Mouse (Mus musculus): ENCODE results near the gene Hist1h2ab. TPM values are rescaled to one million over a fixed set of nuclear protein-coding genes. Genes with fewer than 3 reads are reported as not detected.

The Hist1h2ab gene
- polyA plus RNA-seq (2014; fragmentation: Illumina TruSeq; extraction: RNeasy Lipid Tissue Mini Kit (QIAGEN cat#74804); ENCODE audit: low read depth, low replicate concordance), result not detected

GRCm38 (mm10) chr13:23750839-23751477 lies at the start of gene Hist1h2ab:
Hist1h2ab (plus strand) TSS chr13:23751126.

GRCm38 (mm10) chr13:23710374-23711089 lies 40.4 kb upstream of the Hist1h2ab start, which contains the start of gene Hfe:
Hfe (minus strand) TSS chr13:23710854.

DNA sequence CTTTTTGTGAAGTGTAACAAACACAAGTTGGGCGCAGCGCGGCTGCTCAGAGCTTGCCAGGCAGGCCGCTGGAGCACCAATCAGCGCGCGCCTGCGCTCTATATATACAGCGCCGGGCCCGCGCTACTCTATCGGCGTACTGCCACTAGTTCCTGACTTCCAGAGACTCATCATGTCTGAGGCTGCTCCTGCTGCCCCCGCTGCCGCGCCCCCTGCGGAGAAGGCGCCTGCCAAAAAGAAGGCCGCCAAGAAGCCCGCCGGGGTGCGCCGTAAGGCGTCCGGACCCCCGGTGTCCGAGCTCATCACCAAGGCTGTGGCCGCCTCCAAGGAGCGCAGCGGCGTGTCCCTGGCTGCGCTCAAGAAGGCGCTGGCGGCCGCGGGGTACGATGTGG lies 12.3 kb upstream of the Hist1h2ab start, which contains the start of gene Hist1h1c:
Gene Hist1h1c (plus strand): TSS at position 132 of the 392 bp plus-strand sequence.

DNA sequence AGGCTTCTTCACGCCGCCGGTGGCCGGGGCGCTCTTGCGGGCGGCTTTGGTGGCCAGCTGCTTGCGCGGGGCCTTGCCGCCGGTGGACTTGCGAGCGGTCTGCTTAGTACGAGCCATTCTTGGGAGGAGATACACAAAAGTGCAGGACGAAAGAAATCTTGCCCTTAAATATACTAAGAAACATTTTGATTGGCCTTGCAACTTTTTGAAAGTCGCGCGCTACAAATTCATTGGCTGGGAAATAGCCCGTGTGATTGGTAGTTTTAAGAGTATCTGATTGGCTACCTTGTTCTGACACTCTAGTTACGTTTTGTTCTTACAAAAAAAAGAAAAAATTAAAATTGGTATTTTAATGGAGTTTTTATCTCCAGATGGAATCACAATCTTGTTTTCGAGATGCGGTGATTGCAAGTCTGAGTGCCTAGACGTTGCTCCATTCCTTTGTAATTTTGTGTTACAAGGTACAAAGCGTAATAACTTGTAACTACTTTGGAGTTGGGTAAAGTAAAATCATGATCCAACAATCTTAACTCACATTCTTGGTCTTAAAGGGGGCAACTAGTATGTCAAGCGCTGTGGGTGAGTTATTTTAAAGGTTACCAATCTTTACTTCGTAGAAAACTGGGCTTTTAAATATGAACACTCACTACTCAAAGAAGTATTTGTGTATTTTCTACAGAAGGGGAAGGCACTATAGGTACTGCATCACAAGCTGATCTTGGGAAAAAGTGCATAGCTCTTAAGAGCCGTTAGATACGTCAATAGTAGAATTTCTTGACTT lies 5.4 kb upstream of the Hist1h2ab start, which contains the start of gene Hist1h3c:
Gene Hist1h3c (minus strand): TSS at position 222 of the 781 bp plus-strand sequence.

DNA sequence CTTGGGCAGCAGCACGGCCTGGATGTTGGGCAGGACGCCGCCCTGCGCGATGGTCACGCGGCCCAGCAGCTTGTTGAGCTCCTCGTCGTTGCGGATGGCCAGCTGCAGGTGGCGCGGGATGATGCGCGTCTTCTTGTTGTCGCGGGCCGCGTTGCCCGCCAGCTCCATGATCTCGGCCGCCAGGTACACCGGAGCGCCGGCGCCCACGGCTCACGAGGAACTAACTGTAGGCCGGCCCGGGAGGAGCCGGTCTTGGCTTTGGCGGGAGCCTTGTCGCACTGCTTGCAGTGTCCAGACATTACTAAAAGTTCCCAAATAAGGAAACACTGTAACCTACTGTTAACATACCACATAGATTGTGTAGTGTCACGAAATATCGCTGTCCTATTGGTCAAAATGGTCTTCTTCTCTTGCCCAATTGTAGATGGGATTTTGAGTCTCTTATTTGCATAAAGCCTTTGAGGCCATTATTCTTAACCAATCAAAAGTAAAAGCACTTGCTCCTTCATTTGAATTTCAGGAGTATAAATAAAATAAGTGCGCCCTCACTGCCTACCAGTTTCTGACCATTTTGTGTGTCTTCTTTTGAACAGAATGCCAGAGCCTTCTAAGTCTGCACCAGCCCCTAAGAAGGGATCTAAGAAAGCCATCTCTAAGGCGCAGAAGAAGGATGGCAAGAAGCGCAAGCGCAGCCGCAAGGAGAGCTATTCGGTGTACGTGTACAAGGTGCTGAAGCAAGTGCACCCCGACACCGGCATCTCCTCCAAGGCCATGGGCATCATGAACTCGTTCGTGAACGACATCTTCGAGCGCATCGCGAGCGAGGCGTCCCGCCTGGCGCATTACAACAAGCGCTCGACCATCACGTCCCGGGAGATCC lies 4.5 kb upstream of the Hist1h2ab start, which contains the start of gene Hist1h2bb:
Gene Hist1h2bb (plus strand): TSS at position 534 of the 880 bp plus-strand sequence.

GRCm38 (mm10) chr13:23752067-23752741 lies 1.3 kb downstream of the Hist1h2ab start, which contains the start of gene Hist1h3b:
Hist1h3b (plus strand) TSS chr13:23752267.

GRCm38 (mm10) chr13:23756790-23757189 lies 5.9 kb downstream of the Hist1h2ab start, which contains the start of gene Hist1h4b:
Hist1h4b (plus strand) TSS chr13:23757013.

GRCm38 (mm10) chr13:23760972-23761864 lies 10.3 kb downstream of the Hist1h2ab start, which contains the start of gene Hist1h4a:
Hist1h4a (minus strand) TSS chr13:23761230.

GRCm38 (mm10) chr13:23761871-23762821 lies 11.2 kb downstream of the Hist1h2ab start, which contains the start of gene Hist1h3a:
Hist1h3a (minus strand) TSS chr13:23762386.

GRCm38 (mm10) chr13:23763586-23764323 lies 12.8 kb downstream of the Hist1h2ab start, which contains the start of gene Hist1h1a:
Hist1h1a (plus strand) TSS chr13:23763666.

DNA sequence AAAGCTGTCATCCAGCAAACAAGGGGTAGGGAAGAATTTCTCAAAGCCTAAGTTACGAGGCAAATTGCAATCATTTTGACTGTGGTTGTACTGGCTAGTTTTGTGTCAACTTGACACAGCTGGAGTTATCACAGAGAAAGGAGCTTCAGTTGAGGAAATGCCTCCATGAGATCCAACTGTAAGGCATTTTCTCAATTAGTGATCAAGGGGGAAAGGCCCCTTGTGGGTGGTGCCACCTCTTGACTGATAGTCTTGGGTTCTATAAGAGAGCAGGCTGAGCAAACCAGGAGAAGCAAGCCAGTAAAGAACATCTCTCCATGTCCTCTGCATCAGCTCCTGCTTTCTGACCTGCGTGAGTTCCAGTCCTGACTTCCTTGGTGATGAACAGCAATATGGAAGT lies 18.7 kb downstream of the Hist1h2ab start, which contains the start of gene Trim38:
Gene Trim38 (plus strand): TSS at position 301 of the 400 bp plus-strand sequence.

Other genes starting within 250 kb of the Hist1h2ab start
- gene Hist1h4h, start 220.1 kb upstream of the Hist1h2ab start, polyA plus RNA-seq (2014; fragmentation: Illumina TruSeq; extraction: RNeasy Lipid Tissue Mini Kit (QIAGEN cat#74804); ENCODE audit: low read depth, low replicate concordance), result not detected
- gene Hist1h2af, start 217.2 kb upstream of the Hist1h2ab start, polyA plus RNA-seq (2014; fragmentation: Illumina TruSeq; extraction: RNeasy Lipid Tissue Mini Kit (QIAGEN cat#74804); ENCODE audit: low read depth, low replicate concordance), result not detected
- not detected for gene Hist1h3g, start 215.7 kb upstream of the Hist1h2ab start, polyA plus RNA-seq (2014; fragmentation: Illumina TruSeq; extraction: RNeasy Lipid Tissue Mini Kit (QIAGEN cat#74804); ENCODE audit: low read depth, low replicate concordance)
- gene Hist1h2bh, start 207.7 kb upstream of the Hist1h2ab start, polyA plus RNA-seq (2014; fragmentation: Illumina TruSeq; extraction: RNeasy Lipid Tissue Mini Kit (QIAGEN cat#74804); ENCODE audit: low read depth, low replicate concordance), result 2.7 TPM
- gene Hist1h3f, start 207.1 kb upstream of the Hist1h2ab start, polyA plus RNA-seq (2014; fragmentation: Illumina TruSeq; extraction: RNeasy Lipid Tissue Mini Kit (QIAGEN cat#74804); ENCODE audit: low read depth, low replicate concordance), result not detected
- not detected for gene Hist1h4f, start 199.5 kb upstream of the Hist1h2ab start, polyA plus RNA-seq (2014; fragmentation: Illumina TruSeq; extraction: RNeasy Lipid Tissue Mini Kit (QIAGEN cat#74804); ENCODE audit: low read depth, low replicate concordance)
- 0.70 TPM for gene Hist1h1d, start 197.9 kb upstream of the Hist1h2ab start, polyA plus RNA-seq (2014; fragmentation: Illumina TruSeq; extraction: RNeasy Lipid Tissue Mini Kit (QIAGEN cat#74804); ENCODE audit: low read depth, low replicate concordance)
- gene Hist1h3e, start 188.8 kb upstream of the Hist1h2ab start, polyA plus RNA-seq (2014; fragmentation: Illumina TruSeq; extraction: RNeasy Lipid Tissue Mini Kit (QIAGEN cat#74804); ENCODE audit: low read depth, low replicate concordance), result not detected
- gene Hist1h2ae, start 179.9 kb upstream of the Hist1h2ab start, polyA plus RNA-seq (2014; fragmentation: Illumina TruSeq; extraction: RNeasy Lipid Tissue Mini Kit (QIAGEN cat#74804); ENCODE audit: low read depth, low replicate concordance), result not detected
- gene Hist1h2bg, start 179.7 kb upstream of the Hist1h2ab start, polyA plus RNA-seq (2014; fragmentation: Illumina TruSeq; extraction: RNeasy Lipid Tissue Mini Kit (QIAGEN cat#74804); ENCODE audit: low read depth, low replicate concordance), result 2.4 TPM
- not detected for gene Hist1h2bf, start 176.9 kb upstream of the Hist1h2ab start, polyA plus RNA-seq (2014; fragmentation: Illumina TruSeq; extraction: RNeasy Lipid Tissue Mini Kit (QIAGEN cat#74804); ENCODE audit: low read depth, low replicate concordance)
- not detected for gene Hist1h2ad, start 176.7 kb upstream of the Hist1h2ab start, polyA plus RNA-seq (2014; fragmentation: Illumina TruSeq; extraction: RNeasy Lipid Tissue Mini Kit (QIAGEN cat#74804); ENCODE audit: low read depth, low replicate concordance)
- gene Hist1h3d, start 175.4 kb upstream of the Hist1h2ab start, polyA plus RNA-seq (2014; fragmentation: Illumina TruSeq; extraction: RNeasy Lipid Tissue Mini Kit (QIAGEN cat#74804); ENCODE audit: low read depth, low replicate concordance), result 2.2 TPM
- gene Hist1h4d, start 169.5 kb upstream of the Hist1h2ab start, polyA plus RNA-seq (2014; fragmentation: Illumina TruSeq; extraction: RNeasy Lipid Tissue Mini Kit (QIAGEN cat#74804); ENCODE audit: low read depth, low replicate concordance), result 0.76 TPM
- gene Hist1h2be, start 130.0 kb upstream of the Hist1h2ab start, polyA plus RNA-seq (2014; fragmentation: Illumina TruSeq; extraction: RNeasy Lipid Tissue Mini Kit (QIAGEN cat#74804); ENCODE audit: low read depth, low replicate concordance), result 15.6 TPM
- 1.3 TPM for gene Hist1h1e, start 128.6 kb upstream of the Hist1h2ab start, polyA plus RNA-seq (2014; fragmentation: Illumina TruSeq; extraction: RNeasy Lipid Tissue Mini Kit (QIAGEN cat#74804); ENCODE audit: low read depth, low replicate concordance)
- 1.7 TPM for gene Hist1h2ac, start 67.2 kb upstream of the Hist1h2ab start, polyA plus RNA-seq (2014; fragmentation: Illumina TruSeq; extraction: RNeasy Lipid Tissue Mini Kit (QIAGEN cat#74804); ENCODE audit: low read depth, low replicate concordance)
- 322 TPM for gene Hist1h2bc, start 66.9 kb upstream of the Hist1h2ab start, polyA plus RNA-seq (2014; fragmentation: Illumina TruSeq; extraction: RNeasy Lipid Tissue Mini Kit (QIAGEN cat#74804); ENCODE audit: low read depth, low replicate concordance)
- not detected for gene Hist1h1t, start 55.3 kb upstream of the Hist1h2ab start, polyA plus RNA-seq (2014; fragmentation: Illumina TruSeq; extraction: RNeasy Lipid Tissue Mini Kit (QIAGEN cat#74804); ENCODE audit: low read depth, low replicate concordance)
- not detected for gene Hist1h4c, start 52.7 kb upstream of the Hist1h2ab start, polyA plus RNA-seq (2014; fragmentation: Illumina TruSeq; extraction: RNeasy Lipid Tissue Mini Kit (QIAGEN cat#74804); ENCODE audit: low read depth, low replicate concordance)
- 85.7 TPM for gene Hfe, start 40.3 kb upstream of the Hist1h2ab start, polyA plus RNA-seq (2014; fragmentation: Illumina TruSeq; extraction: RNeasy Lipid Tissue Mini Kit (QIAGEN cat#74804); ENCODE audit: low read depth, low replicate concordance)
- 40.8 TPM for gene Hist1h1c, start 12.3 kb upstream of the Hist1h2ab start, polyA plus RNA-seq (2014; fragmentation: Illumina TruSeq; extraction: RNeasy Lipid Tissue Mini Kit (QIAGEN cat#74804); ENCODE audit: low read depth, low replicate concordance)
- not detected for gene Hist1h3c, start 5.5 kb upstream of the Hist1h2ab start, polyA plus RNA-seq (2014; fragmentation: Illumina TruSeq; extraction: RNeasy Lipid Tissue Mini Kit (QIAGEN cat#74804); ENCODE audit: low read depth, low replicate concordance)
- not detected for gene Hist1h2bb, start 4.4 kb upstream of the Hist1h2ab start, polyA plus RNA-seq (2014; fragmentation: Illumina TruSeq; extraction: RNeasy Lipid Tissue Mini Kit (QIAGEN cat#74804); ENCODE audit: low read depth, low replicate concordance)
- not detected for gene Hist1h3b, start 1.1 kb downstream of the Hist1h2ab start, polyA plus RNA-seq (2014; fragmentation: Illumina TruSeq; extraction: RNeasy Lipid Tissue Mini Kit (QIAGEN cat#74804); ENCODE audit: low read depth, low replicate concordance)
- not detected for gene Hist1h4b, start 5.9 kb downstream of the Hist1h2ab start, polyA plus RNA-seq (2014; fragmentation: Illumina TruSeq; extraction: RNeasy Lipid Tissue Mini Kit (QIAGEN cat#74804); ENCODE audit: low read depth, low replicate concordance)
- not detected for gene Hist1h4a, start 10.1 kb downstream of the Hist1h2ab start, polyA plus RNA-seq (2014; fragmentation: Illumina TruSeq; extraction: RNeasy Lipid Tissue Mini Kit (QIAGEN cat#74804); ENCODE audit: low read depth, low replicate concordance)
- not detected for gene Hist1h3a, start 11.3 kb downstream of the Hist1h2ab start, polyA plus RNA-seq (2014; fragmentation: Illumina TruSeq; extraction: RNeasy Lipid Tissue Mini Kit (QIAGEN cat#74804); ENCODE audit: low read depth, low replicate concordance)
- not detected for gene Hist1h1a, start 12.5 kb downstream of the Hist1h2ab start, polyA plus RNA-seq (2014; fragmentation: Illumina TruSeq; extraction: RNeasy Lipid Tissue Mini Kit (QIAGEN cat#74804); ENCODE audit: low read depth, low replicate concordance)
- gene Trim38, start 18.8 kb downstream of the Hist1h2ab start, polyA plus RNA-seq (2014; fragmentation: Illumina TruSeq; extraction: RNeasy Lipid Tissue Mini Kit (QIAGEN cat#74804); ENCODE audit: low read depth, low replicate concordance), result 0.99 TPM
- gene Slc17a2, start 55.9 kb downstream of the Hist1h2ab start, polyA plus RNA-seq (2014; fragmentation: Illumina TruSeq; extraction: RNeasy Lipid Tissue Mini Kit (QIAGEN cat#74804); ENCODE audit: low read depth, low replicate concordance), result not detected
- 0.64 TPM for gene Slc17a3, start 88.3 kb downstream of the Hist1h2ab start, polyA plus RNA-seq (2014; fragmentation: Illumina TruSeq; extraction: RNeasy Lipid Tissue Mini Kit (QIAGEN cat#74804); ENCODE audit: low read depth, low replicate concordance)
- not detected for gene Slc17a1, start 116.6 kb downstream of the Hist1h2ab start, polyA plus RNA-seq (2014; fragmentation: Illumina TruSeq; extraction: RNeasy Lipid Tissue Mini Kit (QIAGEN cat#74804); ENCODE audit: low read depth, low replicate concordance)
- 0.35 TPM for gene Slc17a4, start 163.9 kb downstream of the Hist1h2ab start, polyA plus RNA-seq (2014; fragmentation: Illumina TruSeq; extraction: RNeasy Lipid Tissue Mini Kit (QIAGEN cat#74804); ENCODE audit: low read depth, low replicate concordance)
- gene Hist1h2ba, start 183.0 kb downstream of the Hist1h2ab start, polyA plus RNA-seq (2014; fragmentation: Illumina TruSeq; extraction: RNeasy Lipid Tissue Mini Kit (QIAGEN cat#74804); ENCODE audit: low read depth, low replicate concordance), result not detected
- gene Hist1h2aa, start 183.3 kb downstream of the Hist1h2ab start, polyA plus RNA-seq (2014; fragmentation: Illumina TruSeq; extraction: RNeasy Lipid Tissue Mini Kit (QIAGEN cat#74804); ENCODE audit: low read depth, low replicate concordance), result not detected
- 9.7 TPM for gene Scgn, start 240.1 kb downstream of the Hist1h2ab start, polyA plus RNA-seq (2014; fragmentation: Illumina TruSeq; extraction: RNeasy Lipid Tissue Mini Kit (QIAGEN cat#74804); ENCODE audit: low read depth, low replicate concordance)